Mouse (Mus musculus) heart, embryonic 14.5 days (tissue): ENCODE measurements around the gene Cdk9. TPM values are rescaled to one million over a fixed set of nuclear protein-coding genes. Genes with fewer than 3 reads are reported as not detected.
A peak's percentile ranks its signal among the peaks of the same experiment; 100 is the strongest.

Experiments used
- ATAC-seq: fragments of 200-750 bp; cut with Nextera tagmentation; 2 replicates; pipeline ENCODE4 v1.8.0; 2017; ENCODE audit warnings: low read depth, moderate TSS enrichment; ENCODE audit not compliant: insufficient number of reproducible peaks, insufficient read depth, low FRiP score
- H3K27ac ChIP-seq, 2 experiments: fragments of 200-500 bp in 1 of 2; fragments of 300-500 bp in 1 of 2; sonication (generic) in 1 of 2; replicated peaks in 1 of 2; 2 replicates each; pipeline ENCODE4 v1.5.1; 2012 to 2014; ENCODE audit warnings: low read depth in 2 of 2, low read length in 2 of 2, control low read depth in 1 of 2, mild to moderate bottlenecking in 1 of 2, mixed read lengths in 1 of 2; ENCODE audit not compliant: control insufficient read depth in 1 of 2, insufficient read depth in 1 of 2
- H3K27me3 ChIP-seq: fragments of 300-500 bp; sonication (generic); 2 replicates; pipeline ENCODE4 v1.6.1; 2014; ENCODE audit warnings: mild to moderate bottlenecking, low read length, control low read depth; ENCODE audit not compliant: control insufficient read depth, insufficient read depth
- H3K36me3 ChIP-seq: fragments of 300-500 bp; sonication (generic); 2 replicates; pipeline ENCODE4 v1.6.1; 2014; ENCODE audit warnings: mild to moderate bottlenecking, control low read depth, low read length, mixed read lengths; ENCODE audit not compliant: control insufficient read depth, insufficient read depth
- H3K4me1 ChIP-seq, 2 experiments: fragments of 200-500 bp in 1 of 2; fragments of 300-500 bp in 1 of 2; sonication (generic) in 1 of 2; 2 replicates each; pipeline ENCODE4 v1.6.1; 2012 to 2014; ENCODE audit warnings: low read length in 2 of 2, control low read depth in 1 of 2, mixed read lengths in 1 of 2; ENCODE audit not compliant: control insufficient read depth in 2 of 2, insufficient read depth in 2 of 2
- H3K4me2 ChIP-seq: fragments of 300-500 bp; sonication (generic); 2 replicates; pipeline ENCODE4 v1.6.1; 2014; ENCODE audit warnings: mild to moderate bottlenecking, low read length
- H3K4me3 ChIP-seq, 2 experiments: fragments of 200-500 bp in 1 of 2; fragments of 300-500 bp in 1 of 2; sonication (generic) in 1 of 2; 2 replicates each; pipeline ENCODE4 v1.5.1; 2012 to 2014; ENCODE audit warnings: low read length in 2 of 2, mild to moderate bottlenecking in 2 of 2, control low read depth in 1 of 2, low read depth in 1 of 2, moderate library complexity in 1 of 2; ENCODE audit not compliant: control insufficient read depth in 1 of 2, insufficient read depth in 1 of 2
- H3K9ac ChIP-seq: fragments of 300-500 bp; sonication (generic); 2 replicates; pipeline ENCODE4 v1.6.1; 2014; ENCODE audit warnings: mild to moderate bottlenecking, low read length
- H3K9me3 ChIP-seq: fragments of 300-500 bp; sonication (generic); 2 replicates; pipeline ENCODE4 v1.6.1; 2016; ENCODE audit warnings: low read length, control low read depth; ENCODE audit not compliant: control insufficient read depth
- WGBS: fragments of 180-500 bp; shearing (Covaris S2); extraction: QIAGEN DNeasy Blood & Tissue Kit; methylation state at CpG from one replicate; pipeline ENCODE4 v1.1.7; 2014; 5-methylcytosine and 5-hydroxymethylcytosine counted together
- polyA plus RNA-seq: library from polyadenylated mRNA; unstranded; fragments of >200 nt; fragmentation: Nextera tagmentation; extraction: Ambion mirVana; gene quantifications from 2 replicates; pipeline ENCODE4 v1.2.1, GENCODE M21; 2014

The Cdk9 gene
- polyA plus RNA-seq, 1 experiment from 2014 or later: 45.3 TPM

- H3K27ac ChIP-seq: peak overlapping the region; percentile 58 to 78
- H3K9me3 ChIP-seq: no peaks in the 10 kb centered on the region
- H3K36me3 ChIP-seq: peaks cover 32% of the 10 kb centered on the region
- ATAC-seq: no peak
- H3K4me2 ChIP-seq: no peak overlapping the region
- no peak overlapping the region; the same call in 1 of the 2 replicates for H3K9ac ChIP-seq
- 56% methylated on average over 6 of the region's 6 CpGs for WGBS
- no peak overlapping the region for H3K4me3 ChIP-seq
- H3K27me3 ChIP-seq: no peaks in the 10 kb centered on the region
- H3K4me1 ChIP-seq: peaks cover 35 to 50% of the 10 kb centered on the region in 2 experiments
These were observed 47.0 kb downstream of the Cdk9 start for GRCm38 (mm10) chr2:32665853-32666252.

GRCm38 (mm10) chr2:32665345-32665744 is 47.5 kb downstream of the Cdk9 start:
- 48% methylated on average over 8 of the region's 8 CpGs for WGBS
- H3K36me3 ChIP-seq: peaks cover 29% of the 10 kb centered on the region
- peak overlapping the region; percentile 0; the same call in 1 of the 2 replicates for H3K9ac ChIP-seq
- no peaks in the 10 kb centered on the region for H3K9me3 ChIP-seq
- no peak overlapping the region for H3K4me3 ChIP-seq
- ATAC-seq: no peak
- peaks cover 35 to 50% of the 10 kb centered on the region in 2 experiments for H3K4me1 ChIP-seq
- H3K4me2 ChIP-seq: no peak overlapping the region
- H3K27me3 ChIP-seq: no peaks in the 10 kb centered on the region
- peak overlapping the region; percentile 9 to 58 for H3K27ac ChIP-seq

GRCm38 (mm10) chr2:32662291-32662690 is 50.6 kb downstream of the Cdk9 start:
- 49% methylated on average over 5 of the region's 5 CpGs for WGBS
- H3K9ac ChIP-seq: peak overlapping the region; percentile 31; the same call in 1 of the 2 replicates
- H3K4me2 ChIP-seq: no peak overlapping the region
- H3K27me3 ChIP-seq: no peaks in the 10 kb centered on the region
- no peaks in the 10 kb centered on the region for H3K9me3 ChIP-seq
- H3K27ac ChIP-seq: peak overlapping the region; percentile 81 to 85
- no peak for ATAC-seq
- no peak overlapping the region for H3K4me3 ChIP-seq
- peaks cover 36% of the 10 kb centered on the region for H3K36me3 ChIP-seq
- H3K4me1 ChIP-seq: peaks cover 29 to 46% of the 10 kb centered on the region in 2 experiments

- no peak overlapping the region for H3K4me3 ChIP-seq
- no peak overlapping the region for H3K4me2 ChIP-seq
- no peaks in the 10 kb centered on the region for H3K27me3 ChIP-seq
- H3K27ac ChIP-seq: peak overlapping the region; percentile 81 to 85
- H3K9me3 ChIP-seq: no peaks in the 10 kb centered on the region
- H3K4me1 ChIP-seq: peaks cover 29 to 46% of the 10 kb centered on the region in 2 experiments
- WGBS: 12% methylated on average over 7 of the region's 7 CpGs
- H3K36me3 ChIP-seq: peaks cover 37% of the 10 kb centered on the region
- peak; percentile 76 for ATAC-seq
- H3K9ac ChIP-seq: peak overlapping the region; percentile 31; the same call in 1 of the 2 replicates
These were observed 51.3 kb downstream of the Cdk9 start for GRCm38 (mm10) chr2:32661509-32662107.

- no peak overlapping the region; the same call in 1 of the 2 replicates for H3K9ac ChIP-seq
- ATAC-seq: no peak
- no peaks in the 10 kb centered on the region for H3K9me3 ChIP-seq
- H3K4me3 ChIP-seq: no peak overlapping the region
- no peak overlapping the region for H3K4me2 ChIP-seq
- H3K4me1 ChIP-seq: peaks cover 35 to 46% of the 10 kb centered on the region in 2 experiments
- no peaks in the 10 kb centered on the region for H3K27me3 ChIP-seq
- 67% methylated on average over 2 of the region's 2 CpGs for WGBS
- peaks cover 32% of the 10 kb centered on the region for H3K36me3 ChIP-seq
- peak overlapping the region in 1 of 2 experiments; percentile 28; a peak in 1 of 4 replicates for H3K27ac ChIP-seq
These were observed 54.0 kb downstream of the Cdk9 start for GRCm38 (mm10) chr2:32658873-32659272.

GRCm38 (mm10) chr2:32655826-32656225 is 57.0 kb downstream of the Cdk9 start:
- Histone ChIP-seq H3K27me3 (no peaks in the 10 kb centered on the region), H3K4me3 (no peak overlapping the region), H3K9me3 (no peaks in the 10 kb centered on the region), H3K27ac (peak overlapping the region; percentile 70 to 78), H3K4me1 (peaks cover 25 to 40% of the 10 kb centered on the region in 2 experiments), H3K4me2 (no peak overlapping the region), H3K36me3 (peaks cover 38% of the 10 kb centered on the region), H3K9ac (no peak overlapping the region)
- peak; percentile 75 for ATAC-seq
- WGBS: 41% methylated on average over 12 of the region's 12 CpGs
